Mouse (Mus musculus) G1E (cell line): ENCODE measurements around the gene Ascl2.

Experiments
- CTCF ChIP-seq: IDR thresholded peaks from 2 replicates; pipeline ENCODE4 v1.5.1; 2012; ENCODE audit warnings: low read depth, low read length, inconsistent platforms, mixed read lengths
- GATA1 ChIP-seq: IDR thresholded peaks from 2 replicates; pipeline ENCODE4 v1.6.1; 2012; ENCODE audit warnings: borderline replicate concordance, low read length, inconsistent platforms, mixed read lengths
- GATA2 ChIP-seq: IDR thresholded peaks from 2 replicates; pipeline ENCODE4 v1.6.1; 2012; ENCODE audit warnings: low read depth, low read length, inconsistent platforms, borderline replicate concordance
- TAL1 ChIP-seq: conservative IDR thresholded peaks from 2 replicates; pipeline ENCODE4 v1.6.1; 2012; ENCODE audit warnings: low read depth, low read length, inconsistent platforms, mixed read lengths

GRCm38 (mm10) chr7:142935708-142936107 lies 33.4 kb downstream of the Ascl2 start:
- TF ChIP-seq CTCF (no peak), TAL1 (no peak), GATA1 (no peak), GATA2 (no peak)
